Mouse (Mus musculus) heart, embryonic 15.5 days (tissue): ENCODE measurements at regions not wholly inside any gene's neighbourhood (a gene's known extent, or its start where the extent isn't known, plus 50 kb on each side); places are given as distances from the start of the nearest gene placed in this dataset.

Experiments
- ATAC-seq: fragments of 200-750 bp; cut with Nextera tagmentation; replicated peaks from 2 replicates; pipeline ENCODE4 v1.8.0; 2017; ENCODE audit warnings: low read depth, moderate TSS enrichment; ENCODE audit not compliant: insufficient number of reproducible peaks, insufficient read depth, low FRiP score
- H3K27ac ChIP-seq: fragments of 300-500 bp; sonication (generic); 2 replicates; pipeline ENCODE4 v1.5.1; 2015; ENCODE audit warnings: mild to moderate bottlenecking, inconsistent platforms
- H3K27me3 ChIP-seq: fragments of 300-500 bp; sonication (generic); 2 replicates; pipeline ENCODE4 v1.6.1; 2015; ENCODE audit warnings: inconsistent platforms
- H3K36me3 ChIP-seq: fragments of 300-500 bp; sonication (generic); 2 replicates; pipeline ENCODE4 v1.6.1; 2015; ENCODE audit warnings: mild to moderate bottlenecking, inconsistent platforms
- H3K4me1 ChIP-seq: fragments of 300-500 bp; sonication (generic); replicated peaks from 2 replicates; pipeline ENCODE4 v1.6.1; 2015; ENCODE audit warnings: inconsistent platforms
- H3K4me2 ChIP-seq: fragments of 300-500 bp; sonication (generic); 2 replicates; pipeline ENCODE4 v1.6.1; 2015; ENCODE audit warnings: inconsistent platforms, mild to moderate bottlenecking, moderate library complexity
- H3K4me3 ChIP-seq: fragments of 300-500 bp; sonication (generic); 2 replicates; pipeline ENCODE4 v1.5.1; 2015; ENCODE audit warnings: mild to moderate bottlenecking, inconsistent platforms
- H3K9ac ChIP-seq: fragments of 300-500 bp; sonication (generic); 2 replicates; pipeline ENCODE4 v1.6.1; 2015; ENCODE audit warnings: mild to moderate bottlenecking, inconsistent platforms
- H3K9me3 ChIP-seq: fragments of 300-500 bp; sonication (generic); replicated peaks from 2 replicates; pipeline ENCODE4 v1.6.1; 2016; ENCODE audit warnings: inconsistent platforms
- WGBS: fragments of 180-500 bp; shearing (Covaris S2); methylation state at CpG from one replicate; pipeline ENCODE4 v1.1.7; 2015; ENCODE audit warnings: mixed read lengths; 5-methylcytosine and 5-hydroxymethylcytosine counted together

- H3K27ac ChIP-seq, result no peak overlapping the region; the same call in 1 of the 2 replicates
- no peak overlapping the region for H3K4me3 ChIP-seq
- H3K27me3 ChIP-seq, result no peaks in the 10 kb centered on the region
- H3K9me3 ChIP-seq, result no peaks in the 10 kb centered on the region
- no peak for ATAC-seq
- H3K36me3 ChIP-seq, result no peaks in the 10 kb centered on the region
- WGBS, result 53% methylated on average over 3 of the region's 3 CpGs
- no peak overlapping the region for H3K9ac ChIP-seq
- no peak overlapping the region for H3K4me2 ChIP-seq
- 0 out of 2 replicates have a peak, but pooled peaks cover 3% of the 10 kb centered on the region for H3K4me1 ChIP-seq
Observed at GRCm38 (mm10) chr17:14539191-14539590, 154.8 kb downstream of the Thbs2 start.

GRCm38 (mm10) chr17:14538527-14538926 lies 155.5 kb downstream of the Thbs2 start:
- Histone ChIP-seq H3K27ac (no peak overlapping the region), H3K4me3 (no peak overlapping the region), H3K4me2 (no peak overlapping the region), H3K27me3 (no peaks in the 10 kb centered on the region), H3K4me1 (0 out of 2 replicates have a peak, but pooled peaks cover 3% of the 10 kb centered on the region), H3K36me3 (no peaks in the 10 kb centered on the region), H3K9me3 (no peaks in the 10 kb centered on the region), H3K9ac (no peak overlapping the region)
- no peak for ATAC-seq
- 49% methylated on average over 3 of the region's 3 CpGs for WGBS

- Histone ChIP-seq H3K27ac (no peak overlapping the region), H3K27me3 (no peaks in the 10 kb centered on the region)
Observed at GRCm38 (mm10) chr17:14532979-14533314, 161.1 kb downstream of the Thbs2 start.

GRCm38 (mm10) chr17:14532298-14532978 lies 161.6 kb downstream of the Thbs2 start:
- Histone ChIP-seq H3K27me3 (no peaks in the 10 kb centered on the region), H3K4me2 (no peak overlapping the region), H3K9me3 (no peaks in the 10 kb centered on the region), H3K9ac (no peak overlapping the region), H3K4me1 (no peaks in the 10 kb centered on the region), H3K4me3 (no peak overlapping the region), H3K27ac (no peak overlapping the region), H3K36me3 (no peaks in the 10 kb centered on the region)
- ATAC-seq, result no peak
- WGBS, result 61% methylated on average over 8 of the region's 8 CpGs

More at GRCm38 (mm10) chr17:14532979-14533314, 161.1 kb downstream of the Thbs2 start:
- Histone ChIP-seq H3K9me3 (no peaks in the 10 kb centered on the region), H3K4me1 (no peaks in the 10 kb centered on the region), H3K9ac (no peak overlapping the region), H3K4me2 (no peak overlapping the region), H3K4me3 (no peak overlapping the region), H3K36me3 (no peaks in the 10 kb centered on the region)
- no peak for ATAC-seq
- WGBS, result 86% methylated on average over 4 of the region's 4 CpGs

GRCm38 (mm10) chr17:14531796-14532195 lies 162.2 kb downstream of the Thbs2 start:
- no peak for ATAC-seq
- no peaks in the 10 kb centered on the region for H3K9me3 ChIP-seq
- H3K4me3 ChIP-seq, result no peak overlapping the region
- H3K27me3 ChIP-seq, result no peaks in the 10 kb centered on the region
- H3K4me2 ChIP-seq, result no peak overlapping the region
- no peak overlapping the region for H3K27ac ChIP-seq
- no peak overlapping the region for H3K9ac ChIP-seq
- 81% methylated on average over 3 of the region's 3 CpGs for WGBS
- H3K4me1 ChIP-seq, result no peaks in the 10 kb centered on the region
- H3K36me3 ChIP-seq, result no peaks in the 10 kb centered on the region

GRCm38 (mm10) chr17:14527691-14528090 lies 166.3 kb downstream of the Thbs2 start:
- ATAC-seq, result no peak
- Histone ChIP-seq H3K9me3 (no peaks in the 10 kb centered on the region), H3K4me1 (no peaks in the 10 kb centered on the region), H3K27ac (no peak overlapping the region), H3K4me3 (no peak overlapping the region), H3K4me2 (no peak overlapping the region), H3K9ac (no peak overlapping the region), H3K36me3 (no peaks in the 10 kb centered on the region), H3K27me3 (peaks cover 14% of the 10 kb centered on the region; the same call in 1 of the 2 replicates)
- WGBS, result 83% methylated on average over 2 of the region's 2 CpGs

GRCm38 (mm10) chr17:14525255-14525654 lies 168.8 kb downstream of the Thbs2 start:
- no peak overlapping the region for H3K27ac ChIP-seq
- no peak overlapping the region for H3K4me3 ChIP-seq
- 65% methylated on average over 7 of the region's 7 CpGs for WGBS
- H3K36me3 ChIP-seq, result no peaks in the 10 kb centered on the region
- H3K27me3 ChIP-seq, result peaks cover 28% of the 10 kb centered on the region
- no peaks in the 10 kb centered on the region for H3K4me1 ChIP-seq
- H3K9me3 ChIP-seq, result no peaks in the 10 kb centered on the region
- H3K9ac ChIP-seq, result no peak overlapping the region
- H3K4me2 ChIP-seq, result no peak overlapping the region
- no peak for ATAC-seq

- H3K36me3 ChIP-seq, result no peaks in the 10 kb centered on the region
- 41% methylated on average over 13 of the region's 13 CpGs for WGBS
- no peaks in the 10 kb centered on the region for H3K4me1 ChIP-seq
- no peak for ATAC-seq
- H3K4me2 ChIP-seq, result no peak overlapping the region
- no peak overlapping the region for H3K9ac ChIP-seq
- no peak overlapping the region for H3K4me3 ChIP-seq
- no peak overlapping the region for H3K27ac ChIP-seq
- H3K9me3 ChIP-seq, result no peaks in the 10 kb centered on the region
- H3K27me3 ChIP-seq, result peaks cover 28% of the 10 kb centered on the region
Observed at GRCm38 (mm10) chr17:14524426-14525236, 169.4 kb downstream of the Thbs2 start.

GRCm38 (mm10) chr17:14522011-14522410 lies 172.0 kb downstream of the Thbs2 start:
- WGBS, result 42% methylated on average over 2 of the region's 2 CpGs
- no peak overlapping the region for H3K4me2 ChIP-seq
- H3K9ac ChIP-seq, result no peak overlapping the region
- no peak overlapping the region for H3K27ac ChIP-seq
- H3K4me3 ChIP-seq, result no peak overlapping the region
- no peaks in the 10 kb centered on the region for H3K9me3 ChIP-seq
- ATAC-seq, result no peak
- H3K27me3 ChIP-seq, result peaks cover 31% of the 10 kb centered on the region
- H3K36me3 ChIP-seq, result no peaks in the 10 kb centered on the region
- H3K4me1 ChIP-seq, result no peaks in the 10 kb centered on the region; the same call in 1 of the 2 replicates

- Histone ChIP-seq H3K4me2 (no peak overlapping the region), H3K4me3 (no peak overlapping the region), H3K36me3 (no peaks in the 10 kb centered on the region), H3K4me1 (no peaks in the 10 kb centered on the region; the same call in 1 of the 2 replicates), H3K27ac (no peak overlapping the region), H3K9me3 (no peaks in the 10 kb centered on the region), H3K9ac (no peak overlapping the region), H3K27me3 (peaks cover 28% of the 10 kb centered on the region)
- no peak for ATAC-seq
- WGBS, result 27% methylated on average over 5 of the region's 5 CpGs
Observed at GRCm38 (mm10) chr17:14520565-14520964, 173.5 kb downstream of the Thbs2 start.

- Histone ChIP-seq H3K4me2 (no peak overlapping the region), H3K9ac (no peak overlapping the region), H3K4me1 (no peaks in the 10 kb centered on the region; the same call in 1 of the 2 replicates), H3K36me3 (no peaks in the 10 kb centered on the region), H3K4me3 (no peak overlapping the region), H3K27me3 (peaks cover 35% of the 10 kb centered on the region), H3K9me3 (no peaks in the 10 kb centered on the region), H3K27ac (no peak overlapping the region)
- ATAC-seq, result no peak
- WGBS, result 83% methylated on average over 4 of the region's 4 CpGs
Observed at GRCm38 (mm10) chr17:14519367-14519766, 174.7 kb downstream of the Thbs2 start.
